Mouse (Mus musculus): ENCODE results near the gene Camk2b. TPM values are rescaled to one million over a fixed set of nuclear protein-coding genes. Genes with fewer than 3 reads are reported as not detected.
"Not testable (repeated sequence)": the region's sequence is repeated elsewhere in the genome, so short reads cannot be mapped to it uniquely, and the experiment has no call there.

Camk2b gene
- 0.38 and 0.71 TPM in 2 replicates for total RNA-seq (2015)
- total RNA-seq (2017): 0.59 and 1.3 TPM in 2 replicates

DNA sequence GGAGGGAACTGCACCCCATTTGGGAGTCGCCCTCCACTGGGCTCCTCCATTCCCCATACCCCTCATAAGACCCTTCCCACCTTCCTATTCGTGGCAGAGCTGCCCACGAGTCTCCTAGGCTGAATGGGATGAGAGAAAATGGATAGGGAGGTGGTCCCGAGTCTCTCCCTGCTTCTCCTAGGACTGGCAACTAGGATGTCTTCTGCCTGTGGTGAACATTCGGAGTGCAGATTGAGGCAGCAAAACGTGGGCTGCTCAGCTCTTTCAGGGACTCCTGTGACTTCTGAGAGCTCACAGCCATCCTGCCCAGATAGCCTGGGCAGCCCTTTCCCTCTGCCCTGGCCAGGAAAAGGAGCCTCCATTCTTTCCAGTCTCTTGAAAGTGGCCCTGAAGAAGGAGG lies at the start of gene Camk2b:
Camk2b (minus strand) TSS at position 187 of the 400 bp plus-strand sequence.
- no peak for ATAC-seq (ENCODE audit: poor library complexity, severe bottlenecking)

DNA sequence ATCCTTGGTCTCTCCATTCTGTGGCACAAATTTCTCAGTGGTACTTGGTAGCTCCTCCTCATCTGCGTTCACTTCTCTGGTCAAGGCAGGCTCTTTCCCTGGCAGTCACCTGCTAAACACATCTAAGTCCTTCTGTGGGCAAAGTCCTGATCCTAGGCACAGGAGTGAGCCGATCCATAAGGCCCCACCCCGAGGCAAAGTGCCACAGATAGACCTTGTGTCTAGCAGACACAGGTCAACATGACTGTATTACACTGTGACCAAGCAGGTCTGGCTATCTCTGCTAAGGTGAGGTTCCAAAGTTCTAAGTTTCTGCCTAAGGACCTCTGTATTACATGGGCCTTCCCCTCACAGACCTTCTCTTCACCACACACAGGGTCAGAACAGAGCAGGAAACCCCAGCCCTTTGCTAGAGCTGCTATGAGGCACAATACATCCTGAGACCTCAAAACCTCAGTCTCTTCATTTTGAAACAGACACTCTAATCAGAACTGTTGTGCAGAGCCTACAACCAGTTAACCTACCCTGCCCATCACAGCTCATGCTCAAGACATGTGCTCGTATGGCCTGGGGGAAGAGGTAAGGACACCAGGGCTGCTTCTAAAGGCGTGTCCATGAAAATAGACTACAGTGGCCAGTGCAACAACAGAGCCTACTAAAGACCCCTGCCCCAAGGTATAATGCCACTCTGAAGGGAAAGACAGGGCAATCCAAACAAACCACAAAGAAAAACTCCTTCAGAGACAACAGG lies 45.7 kb upstream of the Camk2b start:
- ATAC-seq (ENCODE audit: poor library complexity, severe bottlenecking): no peak

DNA sequence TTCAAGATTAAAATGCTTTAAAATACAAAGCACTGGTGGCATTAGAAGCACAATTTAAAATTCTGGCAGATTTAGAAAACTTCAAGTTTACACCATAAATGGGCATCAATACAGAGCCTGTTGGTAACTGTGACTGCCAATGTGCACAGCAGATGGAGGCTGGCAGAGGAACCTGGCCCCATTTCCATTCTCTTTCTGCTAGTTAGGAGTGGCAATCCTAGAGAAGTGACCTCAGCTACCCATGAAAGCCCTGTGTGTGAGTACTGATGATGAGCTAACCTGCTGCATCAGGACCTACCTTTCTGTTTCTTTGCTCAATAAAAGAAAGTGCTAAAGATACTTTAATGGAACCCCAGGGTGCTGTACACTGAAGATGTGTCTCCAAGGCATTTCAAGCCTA lies 43.8 kb upstream of the Camk2b start:
- no peak for ATAC-seq (ENCODE audit: poor library complexity, severe bottlenecking)

DNA sequence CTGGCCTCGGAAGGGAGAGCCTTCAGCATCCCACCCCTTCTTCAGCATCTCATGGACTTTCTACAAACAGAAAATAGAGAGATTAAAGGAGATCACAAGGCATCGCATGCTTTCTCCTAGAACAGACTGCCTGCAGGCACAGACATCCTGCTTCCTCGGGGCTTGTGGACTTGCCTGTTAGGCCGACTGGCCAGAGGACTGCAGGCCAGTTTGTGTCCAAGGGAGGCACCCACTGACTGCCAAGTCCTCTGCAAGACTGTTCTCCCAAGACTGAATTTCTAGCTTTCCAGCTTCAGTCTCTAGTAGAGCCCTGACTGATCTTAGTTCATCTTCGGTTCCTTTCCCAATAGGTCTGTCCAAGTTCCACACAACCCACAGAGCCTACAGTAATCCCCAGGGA lies 42.1 kb upstream of the Camk2b start:
- no peak for ATAC-seq (ENCODE audit: poor library complexity, severe bottlenecking)

DNA sequence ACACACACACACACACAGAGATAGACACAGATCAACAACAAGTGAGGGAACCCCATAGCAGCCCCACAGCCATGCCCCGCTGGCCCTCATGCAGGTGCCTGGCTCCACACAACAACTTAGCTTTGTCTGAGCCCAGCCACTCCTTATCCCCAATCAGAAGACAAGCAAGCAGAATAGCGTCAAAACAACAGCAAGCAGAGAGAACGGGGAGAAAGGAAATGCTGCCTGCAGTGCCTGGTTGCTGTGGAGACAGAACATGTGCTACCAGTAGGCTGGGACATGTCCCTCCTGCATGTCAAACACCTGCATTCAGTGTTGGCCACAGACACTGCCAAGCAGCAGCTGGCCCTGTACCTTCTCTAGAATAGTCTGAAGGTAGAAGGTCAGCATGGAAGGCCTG lies 41.6 kb upstream of the Camk2b start:
- ATAC-seq (ENCODE audit: poor library complexity, severe bottlenecking): no peak

DNA sequence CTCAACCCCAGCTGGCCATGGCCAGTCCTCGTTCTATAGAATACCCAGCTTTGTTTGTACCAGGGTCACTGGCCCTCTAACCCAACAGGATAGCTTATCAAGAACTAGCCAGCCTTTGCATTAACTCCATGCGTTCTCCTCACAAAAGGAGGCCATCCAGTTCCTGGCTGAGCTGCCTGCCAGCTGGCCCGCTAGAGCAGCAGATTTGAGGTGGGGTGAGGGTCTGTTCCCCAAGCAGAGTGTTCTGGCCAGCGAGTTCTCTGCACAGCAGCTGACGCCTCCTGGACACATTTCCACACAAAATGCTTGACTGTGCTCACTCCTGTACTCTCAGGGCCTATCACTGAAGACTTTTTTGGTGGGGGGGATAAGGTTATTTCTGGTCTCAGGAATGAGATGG lies 38.6 kb upstream of the Camk2b start:
- ATAC-seq (ENCODE audit: poor library complexity, severe bottlenecking): no peak

DNA sequence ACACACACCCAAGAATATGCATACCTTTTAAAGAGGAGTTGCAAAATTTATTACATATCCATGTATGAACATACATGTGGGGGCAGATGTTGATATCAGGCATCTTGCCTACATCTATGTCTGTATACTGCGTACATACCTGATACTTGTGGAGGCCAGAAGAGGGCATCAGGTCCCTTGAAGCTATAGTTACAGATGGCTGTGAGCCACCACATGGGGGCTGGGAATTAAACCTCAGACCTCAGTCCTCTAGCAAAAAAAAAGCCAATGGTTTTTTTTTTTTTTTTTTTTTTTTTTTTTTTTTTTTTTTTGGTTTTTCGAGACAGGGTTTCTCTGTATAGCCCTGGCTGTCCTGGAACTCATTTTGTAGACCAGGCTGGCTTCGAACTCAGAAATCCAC lies 30.5 kb upstream of the Camk2b start:
- not testable (repeated sequence) for ATAC-seq (ENCODE audit: poor library complexity, severe bottlenecking)

DNA sequence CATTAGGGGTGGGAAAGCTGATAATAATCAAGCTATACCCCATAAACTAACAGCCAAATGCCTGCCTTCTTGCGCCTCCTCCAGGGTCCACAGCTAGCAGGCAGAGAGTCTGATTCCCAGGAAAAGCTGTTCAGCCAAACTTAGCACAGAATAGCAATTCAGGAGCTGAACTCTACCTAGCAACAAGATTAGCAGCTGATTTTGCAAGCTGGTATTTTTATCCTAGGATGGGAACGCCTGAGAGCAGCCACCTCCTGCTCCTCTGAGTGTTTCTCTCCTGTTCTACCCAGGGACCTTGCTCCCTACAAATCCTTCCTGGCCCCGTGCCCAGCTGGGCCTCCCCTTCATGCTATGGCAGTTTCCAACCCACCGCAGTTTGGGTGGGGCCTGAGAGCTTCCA lies 20.8 kb upstream of the Camk2b start:
- ATAC-seq (ENCODE audit: poor library complexity, severe bottlenecking): no peak

DNA sequence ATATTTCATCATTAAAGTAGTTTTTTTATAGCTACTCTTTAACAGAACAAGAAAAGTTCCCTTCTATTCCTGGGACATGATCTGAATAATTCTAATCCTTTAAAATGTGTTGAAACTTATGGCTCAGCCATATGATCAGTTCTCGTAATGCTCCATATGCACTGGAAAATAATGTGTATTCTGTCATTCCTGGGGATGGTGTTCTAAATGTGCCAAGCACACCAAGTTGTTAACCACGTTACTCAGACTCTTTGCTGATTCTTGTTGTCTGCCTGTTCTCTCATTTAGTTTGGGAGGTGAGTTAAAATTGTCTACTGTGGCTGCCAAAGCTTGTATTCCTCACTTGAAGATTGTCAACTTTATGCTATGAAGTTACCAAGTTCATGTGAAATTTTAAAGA lies 12.6 kb upstream of the Camk2b start:
- ATAC-seq (ENCODE audit: poor library complexity, severe bottlenecking): no peak

DNA sequence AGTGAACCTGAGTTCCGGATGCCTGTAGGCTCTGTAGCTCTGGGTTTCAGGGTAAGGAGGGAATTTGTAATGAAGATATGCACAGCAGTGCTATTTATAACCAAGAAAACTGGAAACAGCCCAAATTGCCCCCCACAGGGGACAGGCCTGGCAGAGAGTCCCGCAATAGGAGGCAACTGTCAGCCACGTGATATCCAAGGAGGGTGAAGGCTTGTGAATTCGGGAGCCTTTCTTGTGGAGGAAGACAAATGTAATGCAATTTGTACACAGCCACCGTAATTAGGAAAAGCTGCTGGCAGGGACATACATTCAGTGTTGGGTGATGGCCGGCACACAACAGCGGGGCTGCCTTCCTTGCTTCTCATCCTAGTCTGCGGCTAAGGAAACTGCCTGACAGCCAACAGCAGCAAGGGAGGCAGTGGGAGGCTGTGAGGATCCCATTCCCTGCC lies 9.5 kb upstream of the Camk2b start:
- ATAC-seq (ENCODE audit: poor library complexity, severe bottlenecking): no peak

DNA sequence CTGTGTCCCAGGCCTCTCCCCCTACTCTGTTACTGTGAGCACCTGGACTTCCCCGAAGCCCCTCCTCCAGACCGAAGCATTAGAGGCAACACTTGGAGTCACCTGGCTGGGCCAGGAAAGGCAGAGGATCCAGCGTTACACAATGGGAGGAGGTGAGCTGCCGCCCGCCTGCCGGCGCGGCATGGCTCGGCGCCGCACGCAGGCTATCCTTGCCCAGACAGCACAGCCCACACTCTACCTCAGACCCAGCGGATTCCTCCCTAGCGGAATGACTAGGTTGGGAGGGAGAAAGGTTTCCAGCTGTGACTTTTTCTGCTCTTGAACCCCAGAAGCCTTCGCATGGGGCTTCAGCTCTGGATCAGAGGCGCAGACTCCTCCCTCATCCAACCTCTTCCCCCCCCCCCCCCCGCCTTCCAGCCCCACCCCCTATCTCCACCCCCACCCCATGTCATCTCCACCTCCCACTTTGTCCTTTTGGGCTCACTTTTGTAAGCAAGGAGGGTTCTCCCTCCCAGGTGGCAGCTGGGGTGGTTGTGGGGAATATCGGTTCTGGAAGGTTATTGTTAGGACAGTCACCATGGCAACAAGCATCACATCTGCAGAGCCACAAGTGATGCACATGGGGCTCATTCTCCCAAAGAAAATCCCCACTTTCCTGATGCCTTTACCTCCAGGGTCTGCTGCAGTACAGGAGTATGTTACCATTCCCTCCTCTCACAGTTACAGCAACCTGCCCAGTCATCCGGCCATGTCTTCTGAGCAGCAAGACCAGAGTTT lies 2.2 kb upstream of the Camk2b start:
- no peak for ATAC-seq (ENCODE audit: poor library complexity, severe bottlenecking)

DNA sequence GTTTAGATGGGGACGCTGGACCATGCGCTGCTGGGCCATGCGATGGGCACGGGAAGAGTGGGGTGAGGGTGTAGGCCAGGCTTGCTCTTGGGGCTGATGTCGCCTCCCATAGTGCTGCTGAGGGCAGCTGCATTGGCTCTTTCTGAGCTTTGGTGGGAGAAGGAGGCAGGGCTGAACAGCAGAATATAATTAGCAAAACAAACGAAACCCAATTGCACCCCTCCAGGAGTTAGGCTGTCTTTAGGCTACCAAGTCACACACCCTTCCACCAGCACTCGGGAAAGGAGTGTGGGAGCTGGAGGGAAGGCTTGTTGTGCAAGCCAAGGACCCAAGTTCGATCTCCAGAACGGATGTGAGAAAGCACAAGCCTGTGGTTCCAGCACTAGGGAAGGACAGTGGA lies 998 bp upstream of the Camk2b start:
- ATAC-seq (ENCODE audit: poor library complexity, severe bottlenecking): no peak

DNA sequence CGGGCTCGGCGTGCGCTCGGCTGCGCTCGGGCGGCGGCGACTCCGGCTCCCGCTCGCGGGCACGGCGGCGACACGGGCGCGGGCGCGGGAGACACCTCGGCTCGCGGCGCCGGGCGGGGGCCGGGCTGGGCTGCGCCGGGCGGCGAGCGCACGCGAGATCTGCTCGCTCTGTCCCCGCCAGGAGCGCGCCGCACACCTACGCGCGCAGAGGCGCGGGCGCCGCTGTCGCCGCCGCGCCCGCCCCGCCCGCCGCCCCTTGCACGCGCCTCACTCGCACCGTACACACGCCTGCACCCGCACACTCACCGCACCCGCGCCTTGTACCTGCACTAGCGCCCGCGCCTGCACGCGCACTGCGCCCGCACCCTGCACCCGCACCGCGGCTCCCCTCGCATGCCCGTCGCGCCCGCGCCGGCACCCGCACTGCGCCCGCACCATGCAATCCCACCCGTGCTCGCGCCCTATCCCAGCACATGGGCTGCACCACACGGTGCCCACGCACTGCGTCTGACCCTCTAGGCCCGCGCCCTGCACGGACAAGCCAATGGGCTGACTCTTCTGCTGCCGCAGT lies 526 bp downstream of the Camk2b start:
- ATAC-seq (ENCODE audit: poor library complexity, severe bottlenecking): no peak

DNA sequence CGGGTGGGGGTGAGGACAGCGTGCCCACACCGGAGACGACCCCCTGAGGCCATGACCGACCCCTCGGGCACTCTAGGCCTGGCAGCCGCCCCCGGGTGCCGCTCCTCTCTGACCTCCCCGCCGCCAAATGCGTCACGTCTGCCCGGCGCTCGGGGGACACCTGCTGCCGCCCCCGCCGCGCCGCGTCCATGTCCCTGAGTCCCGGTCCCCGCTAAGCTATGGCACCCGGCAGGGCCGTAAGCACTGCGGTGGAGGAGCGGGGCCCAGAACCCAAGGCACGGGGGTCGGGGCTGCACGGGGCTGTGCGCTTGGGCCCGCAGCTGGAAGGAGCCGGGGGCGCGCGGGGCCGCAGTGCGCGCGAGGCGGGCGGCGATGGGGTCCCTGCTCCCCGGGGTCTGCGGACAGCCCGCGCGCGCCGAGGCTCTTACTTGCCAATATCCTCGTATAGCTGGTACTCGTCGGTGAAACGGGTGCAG lies 1.1 kb downstream of the Camk2b start:
- no peak for ATAC-seq (ENCODE audit: poor library complexity, severe bottlenecking)

DNA sequence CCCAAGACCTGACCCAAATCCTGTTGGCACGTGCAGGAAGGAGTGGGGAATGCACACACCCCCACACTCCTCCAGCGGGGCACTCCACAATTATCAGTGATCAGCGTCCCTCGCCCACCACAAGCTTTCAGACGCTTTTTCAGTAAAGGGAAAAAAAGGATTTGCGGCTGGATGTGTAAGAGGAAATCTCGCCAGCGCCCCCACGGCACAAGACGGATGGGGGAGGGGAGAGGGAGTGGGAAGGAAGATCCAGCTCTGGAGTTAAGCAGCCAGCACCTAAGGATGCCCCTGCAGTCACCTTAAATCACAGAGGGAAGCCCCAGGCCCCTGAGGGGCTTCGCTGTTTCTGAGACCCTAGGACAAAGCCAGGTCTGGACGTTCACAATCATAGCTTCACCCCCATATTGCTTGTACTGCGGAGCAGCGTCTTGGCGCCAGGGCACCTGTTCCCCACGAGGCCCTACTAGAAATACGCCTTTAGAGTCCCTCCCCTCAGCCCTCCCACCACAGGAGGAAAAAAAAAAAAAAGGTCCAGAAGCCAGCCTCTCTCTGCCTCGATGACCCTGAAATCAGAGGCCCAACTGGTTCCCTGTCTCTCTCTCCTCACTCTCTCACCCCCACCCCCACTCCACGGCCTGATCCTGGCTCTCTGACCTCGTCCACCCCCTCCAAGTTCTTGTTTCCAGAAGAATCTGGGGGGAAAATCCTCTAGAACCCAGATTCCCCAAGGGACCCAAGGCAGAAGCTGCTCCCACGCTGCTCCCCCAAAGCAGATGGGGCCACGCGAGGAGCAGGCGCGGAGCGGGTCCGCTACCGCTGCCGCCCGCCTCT lies 1.7 kb downstream of the Camk2b start:
- no peak for ATAC-seq (ENCODE audit: poor library complexity, severe bottlenecking)

DNA sequence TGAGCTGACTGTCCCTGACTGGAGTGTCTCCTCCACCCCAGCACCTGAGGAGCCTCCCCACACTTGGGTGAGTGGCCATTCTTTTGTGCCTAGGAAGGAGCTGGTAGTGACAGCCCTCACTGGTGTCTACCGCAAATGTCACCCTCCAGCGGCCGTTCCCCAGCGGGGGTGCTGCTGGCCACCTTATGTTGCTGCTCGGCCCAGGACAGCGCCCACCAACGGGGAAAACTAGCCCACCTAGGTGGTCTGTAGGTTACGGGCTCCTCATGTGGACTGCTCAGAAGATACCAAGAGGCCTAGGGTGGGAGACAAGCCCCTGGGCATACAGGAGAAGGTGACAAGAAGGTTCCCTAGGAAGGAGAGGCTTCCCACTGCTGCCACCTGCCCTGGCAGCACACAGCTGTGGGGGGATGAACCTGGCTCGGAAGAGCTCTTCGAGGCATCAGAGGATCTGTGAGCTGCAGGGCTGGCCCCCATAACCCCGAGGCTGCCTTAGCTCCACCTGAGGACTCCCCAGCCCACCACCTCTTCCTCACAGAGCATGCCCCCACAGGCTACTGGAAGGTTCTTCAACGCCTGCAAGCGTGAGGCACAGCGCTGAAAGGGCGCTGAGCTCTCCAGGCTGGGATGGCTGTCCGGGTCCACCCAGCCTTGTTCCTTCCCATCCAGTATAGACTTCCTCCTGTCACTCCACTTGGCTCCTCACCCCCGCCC lies 2.5 kb downstream of the Camk2b start:
- no peak for ATAC-seq (ENCODE audit: poor library complexity, severe bottlenecking)

DNA sequence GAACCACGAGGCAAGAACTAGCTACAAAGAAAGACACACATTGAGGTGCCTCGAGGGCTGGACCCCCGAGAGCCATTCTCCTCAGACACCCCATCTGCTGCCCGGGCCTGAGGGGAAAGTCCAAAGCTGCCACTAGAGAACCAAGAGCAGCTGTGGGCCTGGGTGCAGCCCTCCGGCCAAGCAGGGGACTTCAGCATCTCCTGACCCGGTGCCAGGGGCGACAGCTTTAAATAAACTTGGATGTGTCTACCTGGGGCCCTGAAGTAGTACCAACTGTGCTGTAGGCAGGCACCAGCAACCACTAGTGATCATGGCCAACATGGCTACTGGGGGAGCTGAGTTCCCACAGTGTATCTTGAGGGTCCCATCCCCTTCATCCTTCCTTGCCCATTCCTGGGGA lies 3.1 kb downstream of the Camk2b start:
- no peak for ATAC-seq (ENCODE audit: poor library complexity, severe bottlenecking)

DNA sequence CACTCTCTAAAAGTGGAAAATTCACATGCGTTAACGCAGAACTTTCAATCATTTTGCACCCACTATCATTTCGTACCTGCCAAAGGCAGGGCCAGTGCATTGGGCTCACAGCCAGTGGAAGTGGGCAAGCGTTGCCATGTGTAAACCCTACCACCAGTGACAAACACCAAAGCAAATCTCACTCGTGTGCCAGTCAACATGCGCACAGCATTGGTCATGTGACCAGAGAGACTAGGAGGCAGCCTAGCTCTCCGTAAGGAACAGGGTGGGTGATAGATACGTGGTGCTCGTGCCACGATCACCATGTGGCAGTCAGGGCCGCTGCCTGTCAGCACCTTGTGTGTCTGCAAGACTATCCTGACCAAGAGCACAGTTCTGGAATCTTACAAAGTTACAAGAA lies 3.8 kb downstream of the Camk2b start:
- no peak for ATAC-seq (ENCODE audit: poor library complexity, severe bottlenecking)

DNA sequence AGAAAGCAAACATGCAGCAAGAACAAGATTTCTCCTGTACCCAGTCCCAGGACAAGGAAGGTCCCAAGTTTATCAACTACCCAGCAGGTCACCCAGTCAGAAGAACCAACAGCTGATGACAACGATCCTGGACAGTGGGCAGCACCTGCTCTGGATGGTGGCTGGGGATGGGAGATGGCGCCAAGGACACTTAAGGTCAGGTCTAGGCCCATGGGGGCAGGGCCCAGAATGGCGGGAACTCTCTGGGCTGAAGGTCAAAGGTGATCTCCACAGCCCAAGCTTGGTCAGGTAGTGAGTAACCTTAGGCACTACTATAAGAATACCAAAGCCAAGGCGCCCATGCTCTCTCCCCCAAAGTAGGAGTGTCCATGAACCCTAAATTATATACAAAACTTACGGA lies 4.3 kb downstream of the Camk2b start:
- no peak for ATAC-seq (ENCODE audit: poor library complexity, severe bottlenecking)

DNA sequence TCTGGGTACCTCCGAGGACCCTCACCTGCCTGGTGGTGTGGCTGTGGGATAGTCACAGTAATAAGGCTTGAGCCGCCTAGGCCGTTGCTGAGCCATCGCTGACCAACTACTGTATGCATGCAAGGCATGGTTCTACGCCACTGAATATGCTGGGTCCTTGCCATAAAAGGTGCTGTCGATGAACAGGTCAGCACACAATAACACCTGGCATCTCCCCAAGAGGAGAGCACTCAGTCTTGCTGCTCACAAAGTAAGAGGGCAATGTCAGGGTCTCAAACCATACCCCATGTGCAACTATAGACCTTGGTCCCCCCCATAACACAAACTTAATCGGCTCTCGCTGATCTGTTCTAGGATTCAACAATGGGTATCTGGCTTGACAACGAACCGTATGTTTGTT lies 7.0 kb downstream of the Camk2b start:
- no peak for ATAC-seq (ENCODE audit: poor library complexity, severe bottlenecking)
